Mouse (Mus musculus) erythroblast, embryonic 14.5 days (primary cell): ENCODE measurements at regions not wholly inside any gene's neighbourhood (a gene's known extent, or its start where the extent isn't known, plus 50 kb on each side); places are given as distances from the start of the nearest gene placed in this dataset.

Experiments
- H3K27me3 ChIP-seq: 2 replicates; pipeline ENCODE4 v1.6.1; 2012; ENCODE audit warnings: inconsistent platforms; ENCODE audit not compliant: control insufficient read depth
- H3K36me3 ChIP-seq: 2 replicates; pipeline ENCODE4 v1.6.1; 2012; ENCODE audit warnings: mild to moderate bottlenecking, inconsistent platforms; ENCODE audit not compliant: control insufficient read depth
- H3K4me1 ChIP-seq: 2 replicates; pipeline ENCODE4 v1.6.1; 2012; ENCODE audit warnings: inconsistent platforms; ENCODE audit not compliant: control insufficient read depth
- H3K4me3 ChIP-seq: replicated peaks from 2 replicates; pipeline ENCODE3; 2012; ENCODE audit warnings: moderate library complexity, mild to moderate bottlenecking, inconsistent platforms
- H3K9me3 ChIP-seq: 2 replicates; pipeline ENCODE4 v1.6.1; 2012; ENCODE audit warnings: low read length, inconsistent platforms, mixed read lengths; ENCODE audit not compliant: control insufficient read depth
- GATA1 ChIP-seq: IDR thresholded peaks from 2 replicates; pipeline ENCODE4 v1.6.1; 2012; ENCODE audit warnings: low read length, inconsistent platforms, mixed read lengths
- TAL1 ChIP-seq: IDR thresholded peaks from 3 replicates; pipeline ENCODE4 v1.6.1; 2012; ENCODE audit warnings: low read length, inconsistent platforms, mixed read lengths

- no peak overlapping the region for H3K4me3 ChIP-seq
- TF ChIP-seq TAL1 (no peak), GATA1 (no peak)
- no peaks in the 10 kb centered on the region for H3K36me3 ChIP-seq
- H3K4me1 ChIP-seq = no peaks in the 10 kb centered on the region
- H3K27me3 ChIP-seq = no peaks in the 10 kb centered on the region
- peaks cover 30% of the 10 kb centered on the region for H3K9me3 ChIP-seq
Measured at GRCm38 (mm10) chr9:113524307-113524706, 183.8 kb downstream of the Pdcd6ip start.

GRCm38 (mm10) chr9:113523173-113523572 lies 184.9 kb downstream of the Pdcd6ip start:
- H3K36me3 ChIP-seq = no peaks in the 10 kb centered on the region
- no peak overlapping the region for H3K4me3 ChIP-seq
- no peaks in the 10 kb centered on the region for H3K4me1 ChIP-seq
- peaks cover 33% of the 10 kb centered on the region for H3K9me3 ChIP-seq
- no peaks in the 10 kb centered on the region for H3K27me3 ChIP-seq
- TF ChIP-seq GATA1 (no peak), TAL1 (no peak)

- Histone ChIP-seq H3K9me3 (peaks cover 33% of the 10 kb centered on the region), H3K4me3 (no peak overlapping the region), H3K36me3 (no peaks in the 10 kb centered on the region), H3K27me3 (no peaks in the 10 kb centered on the region), H3K4me1 (no peaks in the 10 kb centered on the region)
- TF ChIP-seq TAL1 (no peak), GATA1 (no peak)
Measured at GRCm38 (mm10) chr9:113519727-113520126, 188.3 kb downstream of the Pdcd6ip start.

- Histone ChIP-seq H3K27me3 (no peaks in the 10 kb centered on the region), H3K4me3 (no peak overlapping the region), H3K4me1 (no peaks in the 10 kb centered on the region), H3K36me3 (no peaks in the 10 kb centered on the region), H3K9me3 (peaks cover 33% of the 10 kb centered on the region)
- no peak for TF ChIP-seq TAL1
Measured at GRCm38 (mm10) chr9:113518482-113518881, 189.6 kb downstream of the Pdcd6ip start.

GRCm38 (mm10) chr9:113517756-113518155 lies 190.3 kb downstream of the Pdcd6ip start:
- no peak for TF ChIP-seq TAL1
- TF ChIP-seq GATA1 = no peak
- H3K4me1 ChIP-seq = no peaks in the 10 kb centered on the region
- no peaks in the 10 kb centered on the region for H3K36me3 ChIP-seq
- H3K4me3 ChIP-seq = no peak overlapping the region
- no peaks in the 10 kb centered on the region for H3K27me3 ChIP-seq
- H3K9me3 ChIP-seq = peaks cover 34% of the 10 kb centered on the region

- H3K27me3 ChIP-seq = no peaks in the 10 kb centered on the region
- H3K36me3 ChIP-seq = no peaks in the 10 kb centered on the region
- peaks cover 42% of the 10 kb centered on the region for H3K9me3 ChIP-seq
- no peaks in the 10 kb centered on the region for H3K4me1 ChIP-seq
- no peak for TF ChIP-seq TAL1
- no peak for TF ChIP-seq GATA1
- no peak overlapping the region for H3K4me3 ChIP-seq
Measured at GRCm38 (mm10) chr9:113515703-113516020, 192.4 kb downstream of the Pdcd6ip start.

GRCm38 (mm10) chr9:113514846-113515702 lies 193.0 kb downstream of the Pdcd6ip start:
- H3K9me3 ChIP-seq = peaks cover 42% of the 10 kb centered on the region
- no peaks in the 10 kb centered on the region for H3K36me3 ChIP-seq
- H3K4me1 ChIP-seq = no peaks in the 10 kb centered on the region
- TF ChIP-seq TAL1 = no peak
- TF ChIP-seq GATA1 = no peak
- no peaks in the 10 kb centered on the region for H3K27me3 ChIP-seq
- H3K4me3 ChIP-seq = no peak overlapping the region

GRCm38 (mm10) chr9:113511302-113511701 lies 196.8 kb downstream of the Pdcd6ip start:
- H3K9me3 ChIP-seq = peaks cover 49% of the 10 kb centered on the region
- H3K36me3 ChIP-seq = no peaks in the 10 kb centered on the region
- H3K27me3 ChIP-seq = no peaks in the 10 kb centered on the region
- TF ChIP-seq GATA1 = no peak
- TF ChIP-seq TAL1 = no peak
- no peaks in the 10 kb centered on the region for H3K4me1 ChIP-seq
- H3K4me3 ChIP-seq = no peak overlapping the region

GRCm38 (mm10) chr9:113509368-113509767 lies 198.7 kb downstream of the Pdcd6ip start:
- Histone ChIP-seq H3K4me3 (no peak overlapping the region), H3K36me3 (no peaks in the 10 kb centered on the region), H3K4me1 (no peaks in the 10 kb centered on the region), H3K9me3 (peaks cover 50% of the 10 kb centered on the region), H3K27me3 (no peaks in the 10 kb centered on the region)
- TF ChIP-seq GATA1 = no peak
- TF ChIP-seq TAL1 = no peak

GRCm38 (mm10) chr9:113508821-113509220 lies 199.2 kb downstream of the Pdcd6ip start:
- no peaks in the 10 kb centered on the region for H3K4me1 ChIP-seq
- H3K9me3 ChIP-seq = peaks cover 50% of the 10 kb centered on the region
- H3K4me3 ChIP-seq = no peak overlapping the region
- no peaks in the 10 kb centered on the region for H3K27me3 ChIP-seq
- no peak for TF ChIP-seq TAL1
- no peak for TF ChIP-seq GATA1
- H3K36me3 ChIP-seq = no peaks in the 10 kb centered on the region
